Mouse (Mus musculus): ENCODE measurements around the gene Med21. TPM values are rescaled to one million over a fixed set of nuclear protein-coding genes. Genes with fewer than 3 reads are reported as not detected.

Gene Med21
- polyA plus RNA-seq, 1 experiment from 2014 or later, result 107 TPM

GRCm38 (mm10) chr6:146634759-146635606 is 7.4 kb upstream of the Med21 start:
- 63% methylated on average over 4 of the region's 4 CpGs for WGBS
- no peaks in the 10 kb centered on the region for H3K27me3 ChIP-seq (ENCODE audit: control insufficient read depth, insufficient read depth, low read length)
- no peaks in the 10 kb centered on the region for H3K36me3 ChIP-seq (ENCODE audit: control insufficient read depth, insufficient read depth, low read length)
- DNase-seq (ENCODE audit: low spot score), result no peak
- no peak for ATAC-seq (ENCODE audit: low FRiP score, low TSS enrichment)
- no peak overlapping the region; the same call in 1 of the 2 replicates for H3K4me2 ChIP-seq (replicated peaks; ENCODE audit: low read depth)
- H3K9ac ChIP-seq (ENCODE audit: low read length), result no peak overlapping the region
- 0 out of 2 replicates have a peak, but pooled peaks cover 3% of the 10 kb centered on the region for H3K4me1 ChIP-seq (replicated peaks; ENCODE audit: control insufficient read depth, insufficient read depth)
- peak overlapping the region; percentile 72 for H3K4me3 ChIP-seq (ENCODE audit: low read depth, low read length)
- no peak overlapping the region; the same call in 1 of the 2 replicates for H3K27ac ChIP-seq (replicated peaks)
- no peaks in the 10 kb centered on the region for H3K9me3 ChIP-seq (ENCODE audit: control insufficient read depth, low read length)
- no peak for TF ChIP-seq EP300 (optimal IDR thresholded peaks at IDR 0.05)
- TF ChIP-seq CTCF (IDR thresholded peaks at IDR 0.05; ENCODE audit: low read depth), result no peak

- no peak for DNase-seq (ENCODE audit: low spot score)
Observed at GRCm38 (mm10) chr6:146636482-146636881, 5.9 kb upstream of the Med21 start.

GRCm38 (mm10) chr6:146640068-146640965 is 2.0 kb upstream of the Med21 start:
- no peak overlapping the region for H3K27ac ChIP-seq (replicated peaks)
- no peaks in the 10 kb centered on the region for H3K4me1 ChIP-seq (replicated peaks; ENCODE audit: control insufficient read depth, insufficient read depth)
- no peak overlapping the region for H3K9ac ChIP-seq (ENCODE audit: low read length)
- H3K4me3 ChIP-seq (ENCODE audit: low read depth, low read length), result no peak overlapping the region
- DNase-seq (ENCODE audit: low spot score) (no peak), ATAC-seq (ENCODE audit: low FRiP score, low TSS enrichment) (no peak)
- no peak overlapping the region for H3K4me2 ChIP-seq (replicated peaks; ENCODE audit: low read depth)
- 77% methylated on average over 7 of the region's 7 CpGs for WGBS
- no peaks in the 10 kb centered on the region for H3K9me3 ChIP-seq (ENCODE audit: control insufficient read depth, low read length)
- no peaks in the 10 kb centered on the region for H3K36me3 ChIP-seq (ENCODE audit: control insufficient read depth, insufficient read depth, low read length)
- TF ChIP-seq CTCF (IDR thresholded peaks at IDR 0.05; ENCODE audit: low read depth) (no peak), EP300 (optimal IDR thresholded peaks at IDR 0.05) (no peak)
- no peaks in the 10 kb centered on the region for H3K27me3 ChIP-seq (ENCODE audit: control insufficient read depth, insufficient read depth, low read length)

More at GRCm38 (mm10) chr6:146636482-146636881, 5.9 kb upstream of the Med21 start:
- no peak overlapping the region for H3K4me3 ChIP-seq (ENCODE audit: low read depth, low read length)
- ATAC-seq (ENCODE audit: low FRiP score, low TSS enrichment), result no peak
- no peak overlapping the region for H3K27ac ChIP-seq (replicated peaks)
- no peak overlapping the region for H3K4me2 ChIP-seq (replicated peaks; ENCODE audit: low read depth)
- WGBS, result 75% methylated on average over 5 of the region's 5 CpGs
- no peaks in the 10 kb centered on the region for H3K36me3 ChIP-seq (ENCODE audit: control insufficient read depth, insufficient read depth, low read length)
- no peak overlapping the region for H3K9ac ChIP-seq (ENCODE audit: low read length)
- no peaks in the 10 kb centered on the region for H3K27me3 ChIP-seq (ENCODE audit: control insufficient read depth, insufficient read depth, low read length)
- H3K9me3 ChIP-seq (ENCODE audit: control insufficient read depth, low read length), result no peaks in the 10 kb centered on the region
- H3K4me1 ChIP-seq (replicated peaks; ENCODE audit: control insufficient read depth, insufficient read depth), result 0 out of 2 replicates have a peak, but pooled peaks cover 3% of the 10 kb centered on the region
- TF ChIP-seq CTCF (IDR thresholded peaks at IDR 0.05; ENCODE audit: low read depth), result no peak
- TF ChIP-seq EP300 (optimal IDR thresholded peaks at IDR 0.05), result no peak

GRCm38 (mm10) chr6:146640991-146641390 is 1.4 kb upstream of the Med21 start:
- WGBS, result 83% methylated on average over 6 of the region's 6 CpGs
- DNase-seq (ENCODE audit: low spot score) (no peak), ATAC-seq (ENCODE audit: low FRiP score, low TSS enrichment) (no peak)
- H3K36me3 ChIP-seq (ENCODE audit: control insufficient read depth, insufficient read depth, low read length), result no peaks in the 10 kb centered on the region
- H3K27me3 ChIP-seq (ENCODE audit: control insufficient read depth, insufficient read depth, low read length), result no peaks in the 10 kb centered on the region
- TF ChIP-seq EP300 (optimal IDR thresholded peaks at IDR 0.05), result no peak
- TF ChIP-seq CTCF (IDR thresholded peaks at IDR 0.05; ENCODE audit: low read depth), result no peak
- H3K9ac ChIP-seq (ENCODE audit: low read length), result no peak overlapping the region
- H3K9me3 ChIP-seq (ENCODE audit: control insufficient read depth, low read length), result no peaks in the 10 kb centered on the region
- H3K4me3 ChIP-seq (ENCODE audit: low read depth, low read length), result no peak overlapping the region
- H3K27ac ChIP-seq (replicated peaks), result no peak overlapping the region
- no peak overlapping the region for H3K4me2 ChIP-seq (replicated peaks; ENCODE audit: low read depth)
- H3K4me1 ChIP-seq (replicated peaks; ENCODE audit: control insufficient read depth, insufficient read depth), result no peaks in the 10 kb centered on the region

- WGBS, result 66% methylated on average over 11 of the region's 11 CpGs
- no peak for ATAC-seq (ENCODE audit: low FRiP score, low TSS enrichment)
- TF ChIP-seq CTCF (IDR thresholded peaks at IDR 0.05; ENCODE audit: low read depth) (no peak), EP300 (optimal IDR thresholded peaks at IDR 0.05) (no peak)
- Histone ChIP-seq H3K27me3 (ENCODE audit: control insufficient read depth, insufficient read depth, low read length) (no peaks in the 10 kb centered on the region), H3K9me3 (ENCODE audit: control insufficient read depth, low read length) (no peaks in the 10 kb centered on the region), H3K4me2 (replicated peaks; ENCODE audit: low read depth) (peak overlapping the region; percentile 89), H3K4me3 (ENCODE audit: low read depth, low read length) (peak overlapping the region; percentile 82), H3K9ac (ENCODE audit: low read length) (peak overlapping the region; percentile 59; the same call in 1 of the 2 replicates), H3K27ac (replicated peaks) (no peak overlapping the region), H3K36me3 (ENCODE audit: control insufficient read depth, insufficient read depth, low read length) (no peaks in the 10 kb centered on the region), H3K4me1 (replicated peaks; ENCODE audit: control insufficient read depth, insufficient read depth) (no peaks in the 10 kb centered on the region)
- DNase-seq (ENCODE audit: low spot score), result no peak
Observed at GRCm38 (mm10) chr6:146641621-146642210, 631 bp upstream of the Med21 start.
